Mouse (Mus musculus) induced T-regulatory cell, adult 2 months (primary cell): ENCODE measurements around the gene Ndufa6.
"Not testable (repeated sequence)": the region's sequence is repeated elsewhere in the genome, so short reads cannot be mapped to it uniquely, and the experiment has no call there.

ENCODE experiments used
- DNase-seq: peaks from one replicate; pipeline ENCODE4 v3.0.0-alpha.2; 2012; ENCODE audit warnings: low read depth

Gene Ndufa6

DNA sequence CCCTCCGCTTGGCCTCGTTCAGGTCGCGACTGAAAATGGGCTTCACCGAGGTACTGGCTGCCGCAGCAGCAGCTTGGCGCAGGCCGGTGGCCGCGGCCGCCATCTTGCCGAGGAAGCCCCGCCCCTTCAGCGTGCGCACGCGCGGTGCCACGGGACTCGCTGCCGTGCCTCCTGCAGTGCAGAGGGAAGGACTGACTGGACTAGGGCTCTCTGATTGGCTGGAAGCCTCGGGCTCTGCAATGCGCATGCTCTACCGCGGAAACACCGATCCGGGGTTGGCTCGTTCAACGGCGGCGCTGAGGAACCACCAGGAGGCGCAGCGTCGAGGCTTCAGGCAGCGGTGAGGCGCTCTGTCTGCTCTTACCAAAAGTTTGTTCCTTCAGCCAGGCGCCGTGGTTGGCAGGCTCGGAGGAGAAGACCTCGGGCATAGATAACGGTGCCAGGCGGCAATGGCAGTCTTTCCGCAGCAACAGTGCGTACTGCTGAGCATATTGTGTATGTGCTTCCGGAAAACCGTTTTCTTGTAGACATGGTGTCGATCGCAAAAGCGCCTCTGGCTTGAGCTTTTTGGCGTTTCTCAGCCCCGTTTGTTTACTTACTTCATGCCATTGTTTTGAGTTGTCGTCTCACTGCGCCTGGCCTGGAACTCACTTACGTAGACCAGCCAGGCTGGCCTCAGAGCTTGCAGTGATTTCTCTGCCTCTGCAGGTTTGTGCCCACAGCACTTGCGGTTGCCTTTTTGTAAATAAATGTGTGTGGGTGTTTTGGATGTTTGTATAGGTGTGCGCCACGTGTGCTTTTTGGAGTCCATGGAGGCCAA is at the start of gene Ndufa6:
Gene Ndufa6, minus strand, starts transcription at position 197 of the 820 bp plus-strand sequence.
- peak; percentile 99 for DNase-seq

DNA sequence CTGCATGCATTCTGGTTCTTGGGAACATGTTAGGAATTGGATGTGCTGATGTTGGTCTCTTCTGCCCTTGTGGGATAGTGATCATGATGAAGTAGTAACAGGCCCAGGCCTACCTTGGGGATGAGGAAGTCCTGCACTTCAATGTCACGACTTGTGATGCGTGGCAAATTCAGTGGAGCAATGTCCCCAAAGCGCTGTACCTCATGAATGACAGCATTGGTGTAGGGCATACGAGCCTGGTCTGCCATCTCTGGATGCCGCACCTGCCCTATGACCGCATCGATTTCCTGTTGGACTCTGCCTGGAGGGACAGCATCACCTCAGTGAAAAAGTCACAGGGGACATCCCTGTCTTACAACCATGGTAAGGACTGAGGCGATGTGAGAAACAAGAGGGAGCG is 49.5 kb upstream of the Ndufa6 start:
- no peak for DNase-seq

DNA sequence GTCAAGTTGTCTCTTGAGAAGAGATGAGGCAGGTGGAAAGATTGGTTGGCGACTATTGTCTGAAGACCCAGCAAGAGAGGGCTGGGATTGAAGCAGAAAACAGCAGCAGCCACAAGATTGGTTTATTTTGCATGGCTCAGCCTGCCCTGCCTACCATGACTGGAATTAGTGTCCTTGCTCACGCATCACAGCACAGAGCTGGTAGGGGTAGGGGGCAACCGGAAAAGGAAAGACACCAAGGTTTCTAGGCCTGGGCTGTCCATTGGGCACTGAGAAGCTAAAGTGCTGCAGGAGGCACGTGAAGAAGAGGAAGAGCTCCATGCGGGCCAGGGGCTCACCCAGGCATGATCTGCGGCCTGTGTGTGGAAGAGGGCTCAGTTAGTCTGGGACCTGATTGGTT is 48.6 kb upstream of the Ndufa6 start:
- DNase-seq, result no peak

DNA sequence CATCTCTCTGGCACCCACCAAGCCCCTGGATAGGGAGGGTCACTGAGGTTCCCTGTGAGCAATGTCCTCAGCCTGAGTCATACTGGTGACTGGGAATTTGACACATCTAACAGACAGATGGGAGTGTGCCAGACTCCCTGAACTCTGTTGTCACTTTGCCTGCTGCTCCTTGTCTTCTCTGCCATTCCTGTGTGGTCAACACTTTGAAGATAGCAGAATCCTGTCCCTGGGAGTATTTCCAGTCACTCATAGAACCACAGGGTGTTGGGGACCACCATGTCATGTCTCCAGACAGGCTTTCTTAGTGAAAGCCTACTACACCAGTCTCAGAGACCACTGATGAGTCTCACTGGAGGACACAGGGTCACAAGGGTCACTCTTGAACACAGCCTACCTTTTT is 48.0 kb upstream of the Ndufa6 start:
- DNase-seq, result no peak

DNA sequence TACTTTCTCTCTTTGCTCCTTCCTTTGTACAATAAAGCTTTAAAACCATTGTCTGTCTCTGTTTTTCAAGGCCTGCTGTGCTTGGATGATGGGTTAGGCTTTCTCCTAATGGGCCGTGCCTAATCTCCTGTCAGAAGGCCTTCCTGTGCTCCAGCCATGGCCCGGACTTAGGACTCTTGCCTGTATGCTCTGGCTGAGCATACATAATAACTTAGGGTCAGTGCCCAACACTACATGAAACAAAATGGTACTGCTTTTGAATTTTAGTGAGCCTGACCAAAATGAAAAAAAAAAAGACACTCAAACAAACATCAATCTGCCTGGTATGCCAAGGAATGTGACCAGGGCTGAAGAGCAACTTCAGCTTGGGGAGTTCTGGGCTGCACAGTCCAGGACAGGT is 47.4 kb upstream of the Ndufa6 start:
- DNase-seq, result no peak

DNA sequence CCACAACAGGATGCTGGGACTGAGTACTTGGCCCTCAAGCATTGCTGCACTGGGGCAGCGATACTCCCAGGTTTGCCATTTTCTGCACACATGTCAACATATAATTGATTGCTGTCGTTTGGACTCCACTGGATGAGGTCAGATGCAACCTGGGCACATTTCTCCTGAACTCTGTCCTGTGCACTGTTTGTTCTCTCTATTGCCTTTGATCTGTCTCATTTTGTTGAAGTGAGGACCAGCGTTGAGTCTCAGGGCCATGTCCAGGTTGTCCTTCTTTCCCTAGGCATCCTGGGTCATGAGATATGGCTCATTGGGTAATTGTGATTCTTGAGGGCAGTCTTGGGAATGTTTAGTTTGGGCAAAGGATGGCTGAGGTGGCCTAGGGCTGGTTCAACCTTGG is 41.8 kb upstream of the Ndufa6 start:
- DNase-seq, result not testable (repeated sequence)

DNA sequence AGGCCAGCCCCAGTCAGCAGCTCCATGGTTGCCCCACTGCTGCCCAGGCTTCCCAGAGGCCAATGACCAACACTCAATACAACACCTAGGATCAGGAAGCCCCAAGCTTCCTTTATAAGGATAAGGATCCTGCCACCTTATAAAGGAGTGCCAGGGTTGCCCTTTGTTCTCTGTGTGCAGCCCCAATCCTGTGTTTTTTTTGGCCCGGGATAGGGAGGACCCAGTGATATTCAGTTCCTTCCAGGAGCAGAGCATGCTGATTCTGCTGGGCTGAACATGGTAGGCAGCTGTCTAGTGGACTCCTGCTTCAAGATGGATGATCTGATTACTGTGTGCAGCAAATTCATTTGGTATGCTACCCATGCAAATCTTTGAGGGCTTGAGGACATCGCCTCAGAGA is 39.8 kb upstream of the Ndufa6 start, which contains the start of gene Cyp2d11:
Gene Cyp2d11, minus strand, starts transcription at position 101 of the 400 bp plus-strand sequence.
- DNase-seq, result not testable (repeated sequence)

DNA sequence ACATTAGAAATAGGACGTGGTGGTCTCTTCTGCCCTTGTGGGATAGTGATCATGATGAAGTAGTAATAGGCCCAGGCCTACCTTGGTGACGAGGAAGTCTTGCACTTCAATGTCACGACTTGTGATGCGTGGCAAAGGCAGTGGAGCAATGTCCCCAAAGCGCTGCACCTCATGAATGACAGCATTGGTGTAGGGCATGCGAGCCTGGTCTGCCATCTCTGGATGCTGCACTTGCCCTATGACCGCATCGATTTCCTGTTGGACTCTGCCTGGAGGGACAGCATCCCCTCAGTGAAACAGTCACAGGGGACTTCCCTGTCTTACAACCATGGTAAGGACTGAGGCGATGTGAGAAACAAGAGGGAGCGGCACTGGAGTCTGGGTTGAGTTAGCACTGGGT is 35.8 kb upstream of the Ndufa6 start:
- DNase-seq, result not testable (repeated sequence)

DNA sequence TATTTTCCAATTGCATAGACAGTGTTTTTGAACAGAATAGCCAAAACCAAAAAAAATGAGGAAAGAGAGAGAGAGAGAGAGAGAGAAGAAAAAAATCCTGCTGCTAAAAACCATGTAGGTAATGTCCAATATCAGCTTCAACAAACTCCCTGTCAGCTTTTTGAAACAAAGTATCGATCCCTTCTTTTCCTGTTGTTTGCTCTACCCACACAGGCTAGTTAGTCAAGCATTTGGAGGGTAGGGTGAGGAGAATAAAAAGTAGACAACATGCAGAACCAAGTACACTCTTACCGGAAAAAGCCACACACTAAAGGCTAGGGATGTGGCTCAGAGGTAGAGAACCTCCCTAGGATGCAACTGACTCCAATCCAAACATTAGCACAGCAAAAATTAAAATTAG is 31.6 kb upstream of the Ndufa6 start:
- DNase-seq, result no peak

DNA sequence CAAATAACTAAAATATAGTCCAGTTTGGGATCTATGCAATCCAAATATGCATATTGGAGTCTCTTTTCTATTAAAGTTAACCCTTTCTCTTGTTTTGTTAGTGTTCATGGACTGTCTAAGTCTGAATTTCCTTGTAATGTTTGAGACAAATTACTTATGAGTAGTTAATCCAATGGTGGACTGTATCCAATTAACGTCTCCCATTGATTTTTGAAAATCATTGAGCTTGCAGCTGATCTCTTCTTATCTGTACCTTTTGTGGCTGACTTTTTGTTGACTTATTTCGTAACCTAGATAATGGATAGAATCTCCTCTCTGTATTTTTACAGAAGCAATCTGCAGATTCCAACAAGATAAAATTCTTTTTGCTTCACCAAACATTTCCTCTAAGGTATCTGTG is 28.3 kb upstream of the Ndufa6 start:
- no peak for DNase-seq

DNA sequence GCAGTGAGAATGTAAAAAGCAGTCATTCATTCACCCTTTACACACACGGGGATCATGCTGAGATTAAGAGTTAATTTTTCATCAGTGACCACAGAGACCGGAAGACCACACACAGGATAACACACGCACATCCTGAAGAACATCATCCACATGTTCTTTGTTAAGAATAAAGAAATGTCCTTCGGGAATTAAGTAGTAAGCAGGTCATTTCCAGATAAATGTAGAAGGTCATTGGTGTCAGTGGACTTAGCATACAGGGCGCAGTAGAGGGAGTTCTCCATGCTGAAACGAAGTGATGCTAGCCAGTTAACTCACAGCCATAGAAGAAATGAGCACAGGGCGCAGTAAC is 26.6 kb upstream of the Ndufa6 start:
- DNase-seq, result no peak

DNA sequence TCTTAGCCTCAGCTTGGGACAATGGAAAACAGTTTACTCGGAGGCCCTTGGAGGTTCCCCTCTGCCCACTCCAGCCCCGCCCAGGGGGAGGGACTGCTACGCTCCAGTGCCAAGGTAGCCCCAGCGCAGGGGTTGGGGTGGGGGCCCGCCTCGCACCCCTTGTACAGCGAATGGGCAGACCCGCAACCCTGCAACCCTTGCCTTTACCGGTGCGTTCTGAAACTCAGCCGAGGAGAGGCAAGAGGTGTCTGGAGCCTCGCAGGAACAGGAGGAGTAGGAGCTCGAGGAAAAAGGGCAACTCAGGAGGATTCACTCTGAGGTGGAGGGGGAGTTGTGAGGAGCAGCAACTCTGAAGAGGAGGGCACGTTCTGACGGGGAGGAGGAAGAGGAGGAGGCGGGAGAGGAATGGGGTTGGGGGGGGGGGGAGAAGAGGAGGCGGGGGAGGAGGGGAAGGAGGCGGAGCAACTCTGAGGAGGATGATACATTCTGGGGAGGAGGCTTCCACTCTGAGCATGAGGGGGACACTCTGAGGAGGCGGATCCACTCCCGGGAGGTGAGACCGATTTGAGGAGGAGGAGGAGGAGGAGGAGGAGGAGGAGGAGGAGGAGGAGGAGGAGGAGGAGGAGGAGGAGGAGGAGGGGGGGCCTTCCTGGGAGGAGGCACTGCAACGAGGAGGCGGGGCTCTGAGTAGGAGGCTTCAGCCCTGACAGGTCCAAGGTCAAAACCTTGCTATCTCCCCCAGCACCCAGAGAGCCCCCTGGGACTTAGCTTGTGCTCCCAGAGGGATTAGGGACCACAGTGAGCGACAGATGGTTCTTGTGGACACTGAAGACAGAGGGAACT is 26.0 kb upstream of the Ndufa6 start, which contains the start of gene Cyp2d22:
Gene Cyp2d22, minus strand, starts transcription at position 390 of the 843 bp plus-strand sequence.
- peak; percentile 64 for DNase-seq

DNA sequence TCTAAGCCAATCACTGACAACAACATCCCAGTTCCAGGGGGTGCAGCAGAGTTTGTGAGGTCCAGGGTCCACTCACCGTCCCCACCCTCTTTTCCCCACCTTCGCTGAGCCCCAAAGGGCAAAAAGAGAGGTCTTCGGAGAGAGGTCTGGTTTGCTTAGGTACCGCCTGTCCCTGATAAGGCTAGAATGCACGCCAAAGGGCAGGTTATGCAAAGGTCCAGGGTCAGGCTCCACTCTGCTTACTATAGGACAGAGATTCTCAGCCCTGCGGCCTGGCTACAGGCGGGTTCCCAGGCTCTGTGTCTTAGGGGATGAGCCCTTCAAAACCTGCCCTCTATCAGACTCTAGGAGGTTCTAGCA is 25.4 kb upstream of the Ndufa6 start:
- no peak for DNase-seq

DNA sequence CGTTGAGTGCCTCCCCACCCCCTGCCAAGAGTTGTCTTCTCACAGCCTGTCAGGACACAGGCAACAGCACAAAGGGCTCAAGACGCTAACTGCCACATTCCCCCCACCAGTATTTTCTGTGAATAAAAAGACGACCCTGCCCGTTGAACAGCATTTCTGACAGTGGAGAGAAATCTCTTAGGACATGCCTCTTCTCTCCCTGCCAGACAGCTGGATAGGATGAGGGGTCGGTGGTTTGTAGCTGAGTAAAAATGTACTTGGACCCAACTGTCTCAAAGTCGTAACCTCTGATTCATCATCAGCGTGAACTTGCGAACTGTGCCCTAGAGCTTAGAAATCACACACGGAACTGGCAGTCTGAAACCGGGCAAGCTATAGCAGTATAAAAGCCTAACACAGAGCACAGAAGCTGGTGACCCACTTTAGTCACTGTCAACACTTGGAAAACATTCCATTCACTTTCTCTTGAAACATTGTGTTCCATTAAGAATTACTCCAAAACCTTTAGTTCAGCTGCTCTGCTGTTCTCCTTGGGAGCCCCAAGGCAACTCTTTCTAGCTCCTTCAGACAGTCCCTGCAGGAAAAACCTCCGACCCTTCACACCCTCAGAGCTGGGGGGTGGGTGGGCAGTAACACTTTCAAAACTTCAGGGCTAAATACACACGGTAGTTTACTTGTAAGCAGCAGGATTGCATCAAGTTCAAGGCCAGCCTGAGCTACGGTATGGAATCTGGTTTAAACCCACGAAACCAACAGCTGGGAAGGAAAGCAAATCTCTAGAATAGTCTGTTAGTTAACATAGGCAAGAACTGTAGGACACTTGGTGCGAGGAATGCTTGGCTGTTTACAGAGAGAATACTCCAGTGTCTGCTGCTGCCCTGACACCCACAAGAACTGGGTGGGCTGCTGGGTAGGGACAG is 24.4 kb upstream of the Ndufa6 start:
- DNase-seq, result no peak

DNA sequence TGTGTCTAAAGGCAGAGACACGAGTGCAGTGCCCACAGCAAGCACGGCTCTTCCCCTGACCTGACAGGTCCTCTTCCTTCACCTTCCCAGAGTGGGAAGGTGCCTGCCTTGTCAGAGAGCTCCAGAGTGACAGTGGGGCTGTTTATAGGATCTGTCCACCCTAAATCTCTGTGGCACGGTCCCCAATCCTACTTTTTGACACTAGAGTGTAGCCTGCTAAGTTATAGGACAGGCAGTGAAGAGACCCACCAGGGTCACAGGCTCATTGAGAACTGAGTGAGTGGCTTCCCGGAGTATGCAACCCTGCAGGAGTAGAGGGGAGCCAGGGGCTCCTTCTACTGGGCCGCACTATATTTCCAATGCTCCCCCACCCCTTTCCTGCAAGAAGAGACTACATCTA is 23.6 kb upstream of the Ndufa6 start:
- no peak for DNase-seq

DNA sequence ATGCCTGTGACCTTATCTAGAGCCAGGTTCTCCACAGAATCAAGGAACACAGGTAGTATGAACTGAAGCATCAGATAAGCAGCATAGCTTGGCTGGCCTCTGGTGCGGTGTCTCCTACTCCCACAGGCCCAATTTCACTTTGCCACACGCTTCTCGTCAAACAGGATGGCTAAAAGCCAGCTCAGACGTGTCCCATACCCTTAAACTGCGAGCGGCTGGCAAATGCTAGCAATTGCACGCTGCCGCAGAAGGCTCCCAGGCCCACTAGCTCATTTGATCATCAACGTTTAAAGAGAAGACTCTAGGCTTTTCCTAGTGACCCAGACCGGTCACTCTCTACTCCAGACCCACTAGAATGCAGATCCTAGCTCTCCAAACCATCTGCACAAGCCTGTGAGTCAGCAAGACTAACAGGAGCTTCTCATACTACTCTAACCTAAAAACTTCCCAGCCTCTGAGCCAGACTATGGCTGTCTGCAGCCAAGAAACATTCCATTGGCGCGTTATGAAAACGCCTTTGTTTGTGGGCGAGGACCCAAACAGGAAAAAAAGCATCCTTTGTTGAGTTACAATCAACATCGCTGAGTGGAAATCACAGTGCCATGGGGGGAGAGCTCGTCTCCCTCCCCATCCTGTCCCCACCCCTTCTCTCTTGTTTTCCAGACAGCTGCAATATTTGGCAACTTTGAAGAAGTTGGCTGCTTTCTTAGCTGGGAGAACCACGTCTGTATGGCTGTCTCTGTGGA is 22.4 kb upstream of the Ndufa6 start:
- no peak for DNase-seq

DNA sequence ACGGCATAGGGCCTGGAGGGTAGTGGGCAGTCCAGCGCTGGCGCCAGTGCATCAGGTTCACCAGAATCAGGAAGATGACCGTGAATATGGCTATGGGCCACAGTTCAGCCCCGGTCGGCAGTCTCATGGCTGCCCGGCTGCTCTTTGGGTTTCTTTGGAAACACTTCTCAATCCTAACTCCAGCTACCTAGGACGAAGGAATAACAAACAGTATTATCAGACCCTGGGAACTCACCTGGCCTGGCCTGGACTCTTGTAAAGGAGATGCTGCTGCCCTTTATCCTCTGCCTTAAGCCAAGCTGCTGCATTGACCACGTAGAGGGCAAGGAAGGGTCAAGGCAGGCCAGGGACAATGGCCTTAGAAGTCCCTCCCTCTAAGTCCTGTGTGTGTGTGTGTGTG is 21.7 kb upstream of the Ndufa6 start:
- DNase-seq, result no peak

DNA sequence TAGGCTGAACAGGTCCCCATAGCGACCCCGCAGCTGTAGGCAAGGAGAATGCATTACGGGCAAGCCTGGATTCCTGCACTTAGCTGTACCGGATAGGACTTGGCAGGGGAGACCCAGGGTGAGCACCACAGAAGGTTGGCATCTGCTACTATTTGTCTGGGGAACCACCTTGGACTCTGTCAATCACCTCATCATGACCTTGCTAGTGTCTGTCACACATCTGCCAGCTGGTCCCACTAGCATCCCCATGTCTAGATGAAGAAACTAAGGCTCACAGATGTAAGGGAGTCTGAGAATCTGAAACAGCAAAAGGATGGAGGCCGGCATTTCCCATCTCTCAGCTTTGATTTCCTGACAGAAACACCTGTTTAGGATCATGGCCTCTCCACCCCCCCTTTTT is 20.3 kb upstream of the Ndufa6 start:
- DNase-seq, result peak; percentile 1

DNA sequence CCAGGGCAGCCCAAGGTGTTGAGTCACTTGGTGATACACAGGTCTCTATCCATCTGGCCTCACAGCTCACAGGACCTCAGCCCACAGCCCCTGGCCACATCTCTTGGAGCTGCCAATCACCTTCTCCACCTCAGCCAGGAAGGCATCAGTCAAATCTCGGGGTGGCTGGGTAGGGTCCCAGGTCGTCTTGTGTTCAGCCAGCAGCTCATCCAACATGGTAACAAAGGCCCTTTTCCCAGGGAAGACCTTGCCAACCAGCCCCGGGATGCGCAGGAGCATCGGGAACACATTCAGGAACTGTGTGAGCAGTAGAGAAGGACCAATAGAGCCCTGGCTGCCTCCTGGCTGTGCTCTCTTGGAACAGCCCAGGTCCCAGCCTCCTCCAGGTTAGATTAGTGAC is 18.9 kb upstream of the Ndufa6 start:
- no peak for DNase-seq

DNA sequence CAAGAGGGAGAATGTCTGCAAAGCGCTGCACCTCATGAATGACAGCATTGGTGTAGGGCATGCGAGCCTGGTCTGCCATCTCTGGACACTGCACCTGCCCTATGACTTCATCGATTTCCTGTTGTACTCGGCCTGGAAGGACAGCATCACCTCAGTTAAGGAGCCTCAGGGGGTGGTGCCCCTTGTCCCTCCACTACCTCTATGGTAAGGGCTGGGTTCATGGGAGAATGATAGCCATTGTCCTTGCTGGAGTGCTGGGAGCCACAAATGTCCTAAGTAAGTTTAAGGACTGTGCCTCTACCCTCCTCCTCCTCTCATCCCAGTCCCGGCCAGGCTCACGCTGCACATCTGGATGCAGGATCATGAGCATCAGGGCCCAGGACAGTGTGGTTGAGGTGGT is 18.3 kb upstream of the Ndufa6 start:
- no peak for DNase-seq

DNA sequence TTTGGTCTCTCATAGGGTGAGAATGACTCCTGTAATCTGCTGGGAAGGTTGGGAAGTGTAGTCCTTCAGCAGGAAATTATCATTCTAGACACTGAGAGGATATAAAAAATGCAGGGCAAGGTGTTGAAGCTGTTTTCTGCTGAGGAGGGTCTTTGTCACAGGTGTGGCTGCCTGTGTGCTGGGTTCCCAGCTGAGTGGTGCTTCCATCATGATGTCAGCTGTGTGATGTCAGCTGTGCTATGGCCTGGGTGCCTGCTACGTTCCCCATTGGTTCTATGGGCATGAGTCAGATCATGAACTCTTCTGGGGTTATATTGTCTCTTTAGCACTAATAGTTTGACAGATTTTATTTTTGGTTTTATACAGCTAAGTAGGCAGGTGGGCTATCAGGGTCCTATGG is 14.7 kb upstream of the Ndufa6 start:
- no peak for DNase-seq

DNA sequence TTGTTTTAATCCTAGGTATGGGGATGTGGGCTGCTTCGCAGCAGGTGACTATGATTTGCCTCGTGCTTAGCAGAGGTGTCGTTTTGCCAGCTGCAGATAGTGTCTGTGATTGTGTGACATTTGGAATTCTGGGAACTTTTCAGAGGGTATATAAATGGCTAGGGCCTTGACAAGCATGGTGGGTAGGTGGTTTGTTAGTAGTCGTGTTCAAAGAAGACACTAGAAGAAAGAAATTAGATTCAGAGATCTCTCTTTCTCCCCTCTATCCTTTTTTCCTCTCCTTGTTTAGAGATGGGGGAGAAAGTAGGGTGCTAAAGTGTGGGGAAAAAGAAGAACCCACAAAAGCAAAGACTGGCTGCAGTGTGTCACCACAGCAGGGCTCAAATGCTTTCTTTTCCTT is 14.0 kb upstream of the Ndufa6 start:
- no peak for DNase-seq
